Mouse (Mus musculus) urinary bladder, adult 18-20 months (tissue): Measurements from ENCODE around the gene Rad51b.
"Not testable (repeated sequence)": the region's sequence is repeated elsewhere in the genome, so short reads cannot be mapped to it uniquely, and the experiment has no call there.

ENCODE experiments used
- DNase-seq, 2 experiments: peaks; one replicate each; pipeline ENCODE4 v3.0.0; 2022; ENCODE audit warnings: low spot score in 2 of 2, mixed read lengths in 2 of 2

Rad51b gene

DNA sequence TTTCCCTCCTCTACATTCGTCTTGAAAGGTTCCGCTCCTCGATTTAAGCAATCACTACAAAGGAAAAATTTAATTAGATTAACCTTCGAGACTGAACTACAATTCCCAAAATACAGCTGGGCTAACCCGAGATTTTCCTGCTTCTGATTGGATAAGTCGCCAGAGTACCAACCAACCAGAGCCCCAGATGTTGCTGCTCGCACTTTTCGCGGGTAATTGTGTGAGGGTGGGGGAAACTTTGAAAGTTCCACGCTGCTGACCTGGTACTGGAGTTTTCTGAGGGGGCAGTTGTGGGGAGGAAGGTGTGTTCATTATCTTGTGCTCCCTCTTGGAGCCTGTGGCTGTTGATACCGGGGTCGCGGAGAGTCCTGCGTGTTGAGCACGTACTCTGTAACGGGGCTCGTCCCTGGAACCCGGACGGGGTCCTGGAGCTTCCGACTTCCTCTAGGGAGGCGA lies at the start of gene Rad51b:
Rad51b (plus strand) TSS at position 162 of the 456 bp plus-strand sequence.
- peak; percentile 45 to 69 for DNase-seq

DNA sequence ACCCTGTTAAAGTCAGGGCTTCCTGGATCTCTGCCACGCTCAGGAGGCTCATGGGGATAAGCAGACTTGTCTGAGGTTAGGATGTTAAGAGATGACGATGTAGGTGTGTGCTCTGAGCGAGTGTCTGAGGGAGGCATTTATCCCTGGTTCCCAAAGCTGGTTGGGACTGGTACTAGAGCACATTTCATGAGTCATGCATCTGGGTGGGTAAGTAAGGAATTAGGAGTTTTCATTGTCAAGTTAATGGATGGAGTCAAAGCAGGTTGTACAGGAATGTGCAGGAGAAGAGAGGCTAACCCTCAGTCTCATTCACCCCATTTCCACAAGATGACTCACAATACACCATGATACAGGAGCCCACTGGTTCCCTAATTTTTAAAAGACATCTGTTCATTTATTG lies 49.0 kb upstream of the Rad51b start:
- DNase-seq: no peak

GRCm38 (mm10) chr12:79253294-79254053 lies 43.6 kb upstream of the Rad51b start:
- no peak for DNase-seq

- no peak for DNase-seq
These were observed 42.1 kb upstream of the Rad51b start for GRCm38 (mm10) chr12:79254975-79255374.

DNA sequence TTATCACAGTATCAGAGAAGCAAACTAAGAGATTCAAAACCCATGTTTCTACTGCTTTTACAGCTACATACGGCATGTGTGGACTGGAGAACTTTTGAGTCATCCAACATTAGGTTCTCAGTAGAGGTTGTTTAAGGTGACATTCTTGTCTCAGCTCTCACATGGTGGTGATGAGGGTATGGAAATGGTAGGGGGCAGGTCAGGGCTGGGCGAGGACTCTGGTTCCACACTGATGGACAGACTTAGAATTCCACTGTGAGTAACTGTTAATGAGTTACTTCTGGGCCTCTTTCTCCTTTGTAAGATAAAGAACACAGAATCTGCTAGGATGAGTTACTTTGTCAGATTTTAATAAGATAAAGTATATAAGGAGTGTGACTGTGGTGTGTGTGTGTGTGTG lies 36.9 kb upstream of the Rad51b start:
- no peak for DNase-seq

DNA sequence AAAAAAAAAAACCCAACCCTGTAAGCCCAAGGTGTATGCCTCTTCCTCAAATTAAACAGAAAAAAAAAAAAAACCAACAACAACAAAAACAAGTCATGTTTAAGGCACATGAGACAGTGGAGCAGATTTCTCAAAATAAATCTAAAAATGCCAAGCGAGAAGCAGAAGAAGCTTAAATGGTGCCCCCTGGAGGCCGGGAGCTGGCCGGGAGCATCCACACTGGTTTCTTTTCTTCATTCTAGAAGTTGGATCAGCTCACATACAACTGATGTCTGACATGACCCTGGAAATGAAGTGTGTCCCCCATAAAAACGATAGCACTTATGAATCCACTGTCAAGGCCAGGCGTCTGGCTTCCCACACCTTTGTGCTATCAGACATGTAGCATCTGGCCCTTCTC lies 36.0 kb upstream of the Rad51b start:
- DNase-seq: peak in 1 of 2 experiments; percentile 9

DNA sequence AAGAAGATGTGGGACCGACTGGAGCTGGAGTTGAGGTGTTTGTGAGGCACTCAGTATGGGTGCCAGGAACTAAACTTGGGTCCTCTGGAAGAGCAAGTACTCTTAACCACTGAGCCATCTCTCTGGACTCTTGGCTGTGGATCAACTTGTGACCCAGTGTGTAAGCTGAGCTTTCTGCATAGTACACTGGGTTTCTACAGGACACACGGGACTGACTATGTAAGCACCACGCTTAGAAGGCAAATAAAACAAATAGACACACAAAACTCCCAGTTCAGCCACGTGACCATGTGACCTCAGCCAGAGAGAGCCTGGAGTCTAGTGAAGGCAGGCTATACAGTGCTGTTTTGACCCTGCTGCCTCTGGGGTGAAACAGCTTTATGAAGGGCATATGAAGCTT lies 24.5 kb upstream of the Rad51b start:
- DNase-seq: no peak

DNA sequence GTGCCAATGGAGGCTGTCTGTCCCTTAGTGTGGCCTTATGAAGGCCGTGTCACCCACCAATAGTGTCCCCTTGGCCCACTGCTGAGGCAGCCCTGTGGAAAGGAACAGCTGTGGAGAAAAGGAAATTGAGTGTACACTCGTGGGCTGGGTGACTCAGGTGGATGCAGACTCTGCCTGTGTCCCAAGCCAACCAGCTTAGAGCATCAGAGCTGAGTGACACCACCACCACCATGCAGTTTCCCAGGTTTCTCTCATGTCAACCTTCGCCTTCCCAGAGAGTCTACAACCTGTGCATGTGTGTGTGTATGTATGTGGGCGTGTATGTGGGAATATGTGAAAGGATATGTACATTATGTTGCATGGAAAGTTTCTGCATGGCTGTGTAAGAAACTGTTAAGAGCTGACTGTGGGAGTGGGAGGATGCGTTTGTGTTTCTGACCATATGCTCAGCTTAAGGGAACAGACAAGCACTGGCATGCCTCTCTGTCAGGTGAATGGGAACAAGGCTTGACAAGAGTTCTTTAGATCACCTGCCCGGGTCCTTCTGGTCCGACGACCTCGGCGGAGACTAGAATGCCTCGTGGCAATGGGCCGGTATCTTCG lies 17.5 kb upstream of the Rad51b start:
- no peak for DNase-seq

GRCm38 (mm10) chr12:79282595-79282994 lies 14.5 kb upstream of the Rad51b start:
- no peak for DNase-seq

DNA sequence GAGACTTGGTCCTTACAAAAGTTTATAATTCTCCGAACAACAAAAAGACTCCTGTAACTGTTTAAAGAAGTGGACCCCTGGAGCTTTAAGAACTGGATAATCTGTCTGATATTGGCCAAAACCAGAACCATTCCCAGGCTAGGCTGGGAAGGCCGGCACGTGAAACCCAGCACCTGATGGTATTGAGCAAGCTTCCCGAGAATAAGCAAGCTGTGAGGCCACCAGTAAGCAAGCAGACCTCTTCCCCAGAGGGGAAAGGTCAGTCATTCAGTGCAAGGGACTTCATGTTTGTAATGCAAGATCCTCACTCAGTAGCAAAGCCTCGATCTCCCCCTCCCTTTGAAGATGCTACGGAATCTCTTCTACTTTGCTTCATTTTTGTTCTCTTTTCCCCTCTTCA lies 4.2 kb upstream of the Rad51b start:
- DNase-seq: no peak

- DNase-seq: peak; percentile 80 to 90
These were observed 811 bp upstream of the Rad51b start, which contains the start of gene Zfyve26 for GRCm38 (mm10) chr12:79296126-79296816. Gene Zfyve26 (minus strand): TSS chr12:79296304.

DNA sequence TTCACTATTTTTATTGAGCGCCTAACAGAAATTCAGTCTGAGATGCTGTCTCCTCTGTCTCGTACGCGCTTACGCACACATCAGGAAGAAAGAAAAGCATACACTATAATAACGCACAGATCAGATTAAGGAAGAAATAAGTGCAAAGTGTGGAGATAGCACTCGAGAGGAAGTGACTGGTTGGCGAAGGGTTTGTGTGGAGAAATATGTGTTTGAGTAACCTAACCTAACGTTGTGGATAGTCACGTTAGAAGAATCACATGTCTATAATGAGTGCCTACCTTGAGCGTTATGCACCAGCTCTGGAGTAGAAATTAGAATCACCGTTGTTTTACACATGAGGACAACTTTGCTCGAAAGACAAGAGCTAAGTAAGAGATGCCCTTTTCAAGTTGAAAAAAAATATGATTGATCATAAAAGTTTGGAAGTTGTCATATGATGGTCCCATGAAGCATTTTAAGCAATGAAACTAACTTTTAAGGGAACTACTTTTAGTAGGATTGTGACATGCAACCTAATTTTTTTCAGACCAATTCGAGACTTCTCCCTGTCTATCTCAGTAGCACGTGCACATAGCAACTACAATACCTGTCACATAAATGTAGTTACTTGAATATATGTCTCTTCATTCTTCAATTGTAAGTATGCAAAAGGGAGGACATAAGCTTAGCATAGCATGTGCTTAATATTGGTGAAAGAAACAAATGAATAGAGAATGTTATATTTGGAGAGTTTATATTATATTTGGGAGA lies 978 bp downstream of the Rad51b start:
- DNase-seq: no peak

GRCm38 (mm10) chr12:79301802-79302201 lies 4.7 kb downstream of the Rad51b start:
- DNase-seq: peak in 1 of 2 experiments; percentile 40

DNA sequence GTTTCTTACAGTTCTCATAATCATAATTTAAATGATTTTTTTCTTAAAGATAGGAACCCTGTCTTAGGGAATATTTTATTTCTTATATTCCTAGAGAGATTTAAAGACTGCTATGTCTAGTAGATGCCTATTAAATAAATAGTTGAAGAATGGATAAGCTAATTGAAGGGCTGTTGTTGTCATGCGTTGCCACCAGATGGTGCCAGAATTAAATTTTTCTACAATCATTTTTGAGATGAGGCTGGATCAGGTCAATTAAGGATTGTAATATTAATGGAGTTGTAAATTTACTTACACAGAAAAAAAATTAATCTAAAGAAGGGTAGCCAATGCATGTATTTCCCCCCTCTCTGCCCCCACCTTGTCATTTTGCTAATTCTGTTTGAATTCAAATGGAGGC lies 8.0 kb downstream of the Rad51b start:
- DNase-seq: no peak

- DNase-seq: no peak
These were observed 8.9 kb downstream of the Rad51b start for GRCm38 (mm10) chr12:79306013-79306412.

DNA sequence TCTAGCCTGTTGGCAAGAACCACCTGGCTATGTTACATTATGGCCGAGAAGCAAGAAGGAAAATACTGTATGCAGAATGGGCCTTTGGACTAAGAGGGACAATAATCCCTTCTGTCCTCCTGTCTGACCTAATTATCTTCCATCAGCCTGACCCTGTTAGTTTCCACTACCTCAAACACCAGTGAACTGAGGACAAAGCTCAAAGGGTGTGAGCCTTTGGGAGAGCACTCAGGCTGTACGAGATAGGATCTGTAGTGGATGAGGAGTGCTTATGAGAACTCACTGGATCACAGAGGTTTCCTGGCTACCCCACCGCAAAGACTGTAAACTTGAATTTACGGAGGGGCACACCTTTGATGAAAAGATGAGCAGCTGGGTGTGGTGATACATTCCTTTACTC lies 16.6 kb downstream of the Rad51b start:
- no peak for DNase-seq

DNA sequence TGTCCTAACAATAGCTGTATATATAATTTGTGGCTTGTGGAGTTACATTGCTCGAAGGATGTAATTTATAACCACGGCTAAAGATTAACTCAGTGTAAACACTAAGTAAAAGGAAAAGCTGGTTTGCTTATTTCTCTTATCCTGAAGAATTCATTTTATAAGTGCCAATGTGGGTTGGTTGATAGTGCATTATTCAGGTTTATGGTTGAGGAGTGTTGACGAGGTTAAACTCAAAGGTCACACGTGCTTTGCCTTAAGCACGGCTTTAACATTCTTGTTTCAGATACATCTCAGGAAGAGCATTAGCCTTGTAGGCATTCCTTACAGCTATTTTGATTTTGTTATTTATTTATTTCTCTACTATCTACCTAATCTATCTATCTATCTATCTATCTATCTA lies 20.3 kb downstream of the Rad51b start:
- no peak for DNase-seq

- DNase-seq: no peak
These were observed 23.8 kb downstream of the Rad51b start for GRCm38 (mm10) chr12:79320895-79321294.

GRCm38 (mm10) chr12:79322539-79322938 lies 25.5 kb downstream of the Rad51b start:
- DNase-seq: not testable (repeated sequence)

DNA sequence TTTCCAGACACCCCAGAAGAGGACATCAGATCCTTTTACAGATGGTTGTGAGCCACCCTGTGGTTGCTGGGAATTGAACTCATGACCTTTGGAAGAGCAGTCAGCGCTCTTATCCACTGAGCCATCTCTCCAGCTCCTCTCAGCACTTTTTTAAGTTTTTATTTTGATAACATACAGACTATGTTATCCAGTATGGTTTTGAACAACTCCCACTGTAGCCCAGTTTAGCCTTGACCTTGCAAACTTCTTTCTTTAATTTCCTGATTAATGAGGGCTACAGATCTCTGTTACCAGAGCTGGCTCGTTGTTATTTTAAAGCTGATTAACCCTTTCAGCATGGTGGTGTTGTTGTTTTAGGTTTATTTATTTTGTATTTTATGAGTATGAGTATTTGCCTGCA lies 29.2 kb downstream of the Rad51b start:
- no peak for DNase-seq

- DNase-seq: no peak
These were observed 29.7 kb downstream of the Rad51b start for GRCm38 (mm10) chr12:79326745-79327144.

DNA sequence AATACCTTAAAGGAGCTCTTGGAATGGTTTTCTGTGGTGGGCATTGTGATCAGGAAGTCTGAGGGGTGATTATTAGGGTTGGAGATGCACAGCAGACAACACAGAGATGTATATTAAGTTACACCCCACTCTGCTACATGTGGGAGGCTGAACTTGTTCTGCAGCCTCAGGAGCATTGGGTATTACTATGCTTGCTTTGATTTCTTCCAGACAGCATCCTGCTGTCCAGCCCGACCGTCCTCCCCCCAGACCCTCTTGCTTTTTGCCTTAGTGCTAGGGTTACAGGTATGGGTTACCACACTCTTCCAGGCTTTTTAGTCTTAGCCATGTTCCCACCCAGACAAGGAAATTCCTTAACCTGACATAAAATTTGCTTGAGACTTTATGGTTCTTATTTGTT lies 30.8 kb downstream of the Rad51b start:
- DNase-seq: no peak
